Mouse (Mus musculus): Measurements from ENCODE around the gene Trappc2l. TPM values are rescaled to one million over a fixed set of nuclear protein-coding genes. Genes with fewer than 3 reads are reported as not detected.

The Trappc2l gene
- polyA plus RNA-seq, 1 experiment from 2014 or later: 46.3 TPM

DNA sequence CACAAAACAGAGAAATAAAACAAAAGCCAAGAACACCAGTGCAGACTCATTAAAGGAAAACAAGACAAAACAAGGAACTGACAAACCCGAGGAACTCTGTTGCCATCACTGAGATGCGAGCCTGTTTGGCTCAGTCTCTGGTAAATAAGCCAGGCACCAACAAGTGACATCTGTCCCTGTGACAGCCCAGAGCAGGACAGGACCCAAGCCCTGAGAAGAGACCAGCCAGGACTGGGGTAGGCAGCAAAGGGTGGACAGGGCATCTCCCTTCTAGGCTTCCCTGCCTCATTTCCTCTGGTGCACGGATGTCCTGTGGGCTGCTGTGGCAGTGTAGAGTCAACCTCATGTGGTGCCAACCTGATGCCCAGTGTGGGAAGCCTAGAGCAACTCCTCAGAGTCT, 51.7 kb downstream of the Trappc2l start:
- no peak overlapping the region for H3K9ac ChIP-seq
- peaks cover 76% of the 10 kb centered on the region for H3K4me1 ChIP-seq
- H3K4me3 ChIP-seq: no peak overlapping the region
- no peak overlapping the region for H3K27ac ChIP-seq
- H3K9me3 ChIP-seq: no peaks in the 10 kb centered on the region
- no peaks in the 10 kb centered on the region for H3K36me3 ChIP-seq
- no peak overlapping the region for H3K4me2 ChIP-seq (replicated peaks)
- H3K27me3 ChIP-seq: peaks cover 9% of the 10 kb centered on the region
- 68% methylated on average over 3 of the region's 3 CpGs for WGBS
- no peak for ATAC-seq (ENCODE audit: insufficient number of reproducible peaks, insufficient read depth, low FRiP score, low TSS enrichment)

GRCm38 (mm10) chr8:122663670-122664069, 52.2 kb downstream of the Trappc2l start:
- no peaks in the 10 kb centered on the region for H3K9me3 ChIP-seq
- ATAC-seq (ENCODE audit: insufficient number of reproducible peaks, insufficient read depth, low FRiP score, low TSS enrichment): no peak
- no peak overlapping the region for H3K4me3 ChIP-seq
- H3K4me2 ChIP-seq (replicated peaks): no peak overlapping the region
- no peak overlapping the region for H3K27ac ChIP-seq
- H3K36me3 ChIP-seq: no peaks in the 10 kb centered on the region
- peaks cover 9% of the 10 kb centered on the region for H3K27me3 ChIP-seq
- no peak overlapping the region for H3K9ac ChIP-seq
- peaks cover 71% of the 10 kb centered on the region for H3K4me1 ChIP-seq
- 65% methylated on average over 5 of the region's 5 CpGs for WGBS

GRCm38 (mm10) chr8:122665221-122665620, 53.8 kb downstream of the Trappc2l start:
- Histone ChIP-seq H3K36me3 (no peaks in the 10 kb centered on the region), H3K4me3 (no peak overlapping the region), H3K4me2 (replicated peaks) (0 out of 2 replicates have a peak overlapping the region, but pooled peaks have one; percentile 3), H3K9ac (no peak overlapping the region), H3K4me1 (peaks cover 57% of the 10 kb centered on the region), H3K27ac (peak overlapping the region; percentile 79), H3K27me3 (peaks cover 16% of the 10 kb centered on the region), H3K9me3 (no peaks in the 10 kb centered on the region)
- 25% methylated on average over 8 of the region's 8 CpGs for WGBS
- ATAC-seq (ENCODE audit: insufficient number of reproducible peaks, insufficient read depth, low FRiP score, low TSS enrichment): no peak; the same call in 1 of the 2 replicates

DNA sequence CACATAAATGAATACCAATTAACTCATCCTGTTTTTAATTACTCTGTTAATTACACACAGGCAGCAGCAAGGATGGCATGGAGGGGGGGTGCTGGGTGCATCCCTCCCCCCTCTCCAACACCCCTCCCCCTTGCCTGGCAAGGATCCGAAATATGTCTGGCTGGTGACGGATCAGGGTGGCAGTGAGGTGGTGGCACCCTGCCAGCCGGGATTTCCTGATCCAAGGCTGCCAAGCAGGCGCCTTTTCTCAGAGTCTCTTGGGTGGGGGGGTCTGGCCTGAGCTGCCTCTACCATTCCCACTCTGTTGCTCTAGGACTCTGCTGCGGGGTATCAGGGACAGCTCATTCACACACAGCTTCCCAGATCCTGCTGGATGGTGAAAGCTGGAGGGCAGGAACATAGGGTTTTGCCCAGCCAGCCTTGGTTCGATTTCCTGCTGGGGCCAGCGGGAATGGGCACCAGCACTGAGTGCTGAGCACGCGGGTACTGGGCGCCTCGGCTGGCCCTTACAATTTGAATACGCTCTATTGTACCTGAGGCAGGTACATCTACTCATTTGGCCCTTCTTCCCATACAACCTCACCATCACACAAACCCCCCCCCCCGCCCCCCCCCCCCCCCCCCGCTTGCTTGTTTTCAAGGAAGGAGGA, 54.4 kb downstream of the Trappc2l start:
- WGBS: 49% methylated on average over 13 of the region's 14 CpGs
- H3K36me3 ChIP-seq: no peaks in the 10 kb centered on the region
- H3K4me2 ChIP-seq (replicated peaks): 0 out of 2 replicates have a peak overlapping the region, but pooled peaks have one; percentile 13
- no peak overlapping the region for H3K4me3 ChIP-seq
- H3K9ac ChIP-seq: no peak overlapping the region
- peak overlapping the region; percentile 79 for H3K27ac ChIP-seq
- H3K4me1 ChIP-seq: peaks cover 54% of the 10 kb centered on the region
- no peaks in the 10 kb centered on the region for H3K9me3 ChIP-seq
- ATAC-seq (ENCODE audit: insufficient number of reproducible peaks, insufficient read depth, low FRiP score, low TSS enrichment): no peak
- H3K27me3 ChIP-seq: peaks cover 22% of the 10 kb centered on the region

Small RNAs within 50 kb of the gene (microRNA-seq; reads per million reads assigned to microRNA genes)
- gene Mir6396: not detected

Other genes with a start within 250 kb of the Trappc2l start
- gene Zc3h18, start 235.0 kb upstream of the Trappc2l start, polyA plus RNA-seq (2016; fragmentation: Nextera tagmentation; extraction: Ambion mirVana): 66.1 and 67.9 TPM in 2 replicates
- 0.45 TPM in 1 of 2 replicates, not detected in the other for gene Il17c, start 189.6 kb upstream of the Trappc2l start, polyA plus RNA-seq (2016; fragmentation: Nextera tagmentation; extraction: Ambion mirVana)
- 88.3 TPM in 2 replicates for gene Cyba, start 178.7 kb upstream of the Trappc2l start, polyA plus RNA-seq (2016; fragmentation: Nextera tagmentation; extraction: Ambion mirVana)
- 44.6 and 45.1 TPM in 2 replicates for gene Mvd, start 168.2 kb upstream of the Trappc2l start, polyA plus RNA-seq (2016; fragmentation: Nextera tagmentation; extraction: Ambion mirVana)
- 0.45 and 0.73 TPM in 2 replicates for gene Snai3, start 150.9 kb upstream of the Trappc2l start, polyA plus RNA-seq (2016; fragmentation: Nextera tagmentation; extraction: Ambion mirVana)
- gene Rnf166, start 135.6 kb upstream of the Trappc2l start, polyA plus RNA-seq (2016; fragmentation: Nextera tagmentation; extraction: Ambion mirVana): 46.8 and 49.9 TPM in 2 replicates
- 69.9 and 76.8 TPM in 2 replicates for gene Ctu2, start 135.5 kb upstream of the Trappc2l start, polyA plus RNA-seq (2016; fragmentation: Nextera tagmentation; extraction: Ambion mirVana)
- 11.6 and 16.7 TPM in 2 replicates for gene Piezo1, start 60.3 kb upstream of the Trappc2l start, polyA plus RNA-seq (2016; fragmentation: Nextera tagmentation; extraction: Ambion mirVana)
- gene Cdt1, start 43.6 kb upstream of the Trappc2l start, polyA plus RNA-seq (2016; fragmentation: Nextera tagmentation; extraction: Ambion mirVana): 41.2 and 41.6 TPM in 2 replicates
- 289 and 298 TPM in 2 replicates for gene Aprt, start 34.7 kb upstream of the Trappc2l start, polyA plus RNA-seq (2016; fragmentation: Nextera tagmentation; extraction: Ambion mirVana)
- 7.1 and 7.4 TPM in 2 replicates for gene Galns, start 177 bp upstream of the Trappc2l start, polyA plus RNA-seq (2016; fragmentation: Nextera tagmentation; extraction: Ambion mirVana)
- not detected in 2 replicates for gene Pabpn1l, start 11.1 kb downstream of the Trappc2l start, polyA plus RNA-seq (2016; fragmentation: Nextera tagmentation; extraction: Ambion mirVana)
- 3.9 and 4.4 TPM in 2 replicates for gene Cbfa2t3, start 87.5 kb downstream of the Trappc2l start, polyA plus RNA-seq (2016; fragmentation: Nextera tagmentation; extraction: Ambion mirVana)
- gene Acsf3, start 163.8 kb downstream of the Trappc2l start, polyA plus RNA-seq (2016; fragmentation: Nextera tagmentation; extraction: Ambion mirVana): 17.7 and 18.7 TPM in 2 replicates
- gene Cdh15, start 236.3 kb downstream of the Trappc2l start, polyA plus RNA-seq (2016; fragmentation: Nextera tagmentation; extraction: Ambion mirVana): 11.3 and 11.7 TPM in 2 replicates

All from embryonic facial prominence, embryonic 12.5 days (tissue).